Mouse (Mus musculus) kidney, adult 18-20 months (tissue): ENCODE data around the gene Ddx39.
A peak's percentile ranks its signal among the peaks of the same experiment; 100 is the strongest.

ENCODE experiments used
- DNase-seq: peaks from one replicate; pipeline ENCODE4 v3.0.0; 2021

The Ddx39 gene

DNA sequence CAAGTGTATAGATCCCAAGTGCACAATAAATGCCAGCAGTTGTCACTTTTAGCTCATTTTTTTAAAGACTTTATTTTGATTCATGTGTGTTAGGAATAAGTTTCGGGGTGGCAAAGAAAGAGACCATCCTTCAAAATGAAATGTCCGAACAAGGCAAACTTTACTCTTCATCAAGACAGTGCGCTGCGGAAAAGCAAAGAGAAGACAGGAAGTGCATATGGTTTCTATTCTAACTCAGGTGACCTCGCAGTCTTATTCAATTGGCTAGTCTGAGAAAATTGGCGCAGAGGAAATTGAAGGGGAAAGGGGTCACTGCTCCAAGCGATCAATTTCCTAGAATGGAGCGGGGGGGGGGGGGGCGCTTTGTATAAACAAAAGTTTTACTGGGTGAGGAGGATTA lies 15.4 kb upstream of the Ddx39 start:
- DNase-seq: no peak

DNA sequence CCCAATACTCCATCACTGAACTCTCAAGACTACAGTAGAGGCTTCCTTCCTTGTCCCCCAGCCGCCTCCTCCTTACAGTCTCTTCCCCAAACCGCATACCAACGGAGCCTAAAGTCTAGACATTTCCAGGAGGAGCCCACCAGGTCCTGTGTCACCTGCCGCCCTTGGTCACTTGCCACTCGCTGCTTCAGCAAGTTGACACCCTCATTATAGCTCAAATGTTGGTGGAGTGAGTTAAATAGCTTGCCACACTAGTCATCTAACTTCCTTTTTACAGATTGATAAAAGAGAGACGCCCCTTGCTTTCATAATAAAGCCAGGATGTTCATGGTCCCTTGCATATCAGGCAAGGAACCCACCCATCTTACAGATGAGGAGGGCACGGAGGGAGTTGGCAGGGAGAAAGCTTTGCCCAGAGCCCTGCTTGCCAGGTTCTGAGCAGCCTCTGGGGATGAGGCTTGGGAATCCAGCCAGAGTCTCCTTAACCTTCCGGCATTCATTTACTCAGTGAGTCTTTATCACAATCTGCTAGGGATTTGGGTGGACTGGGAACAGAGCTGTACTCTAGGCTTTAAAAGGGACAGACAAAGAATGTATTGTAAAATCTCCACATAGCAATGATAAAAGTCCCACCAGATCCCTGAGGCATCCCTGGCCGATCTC lies 14.4 kb upstream of the Ddx39 start:
- DNase-seq: no peak

DNA sequence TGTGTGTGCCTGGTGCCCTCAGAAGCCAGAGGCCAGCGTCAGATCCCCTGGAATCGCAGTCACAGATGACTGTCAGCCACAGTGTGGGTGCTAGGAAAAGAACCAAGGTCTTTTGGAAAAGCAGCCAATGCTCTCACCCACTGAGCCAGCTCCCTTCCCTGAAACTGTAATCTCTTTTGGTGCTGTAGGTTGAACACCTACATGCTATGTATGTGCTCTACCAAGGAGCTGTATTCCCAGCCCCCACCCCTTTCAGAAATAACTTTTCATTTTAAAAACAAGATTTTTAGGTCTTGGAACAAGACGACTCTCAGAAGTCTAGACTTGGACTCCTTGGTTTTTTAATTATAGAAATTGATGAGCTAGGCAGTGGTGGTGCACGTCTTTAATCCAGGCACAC lies 11.6 kb upstream of the Ddx39 start:
- no peak for DNase-seq

DNA sequence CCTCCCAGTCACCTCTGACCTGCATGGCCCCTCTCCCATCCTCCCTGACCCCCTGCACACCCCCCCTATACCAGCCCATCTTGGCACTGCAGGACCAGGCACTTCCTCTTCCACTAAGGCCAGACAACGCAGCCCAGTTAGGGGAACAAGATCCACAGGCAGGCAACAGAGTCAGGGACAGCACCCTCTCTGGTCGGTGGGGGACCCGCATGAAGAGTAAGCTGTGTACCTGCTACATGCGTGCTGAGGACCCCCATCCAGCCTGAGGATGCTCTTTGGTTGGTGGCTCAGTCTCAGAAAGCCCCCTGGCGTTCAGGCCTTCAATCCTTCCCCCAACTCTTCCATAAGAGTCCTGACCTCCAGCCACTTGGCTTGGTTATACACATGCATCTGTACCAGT lies 8.6 kb upstream of the Ddx39 start:
- DNase-seq: no peak

DNA sequence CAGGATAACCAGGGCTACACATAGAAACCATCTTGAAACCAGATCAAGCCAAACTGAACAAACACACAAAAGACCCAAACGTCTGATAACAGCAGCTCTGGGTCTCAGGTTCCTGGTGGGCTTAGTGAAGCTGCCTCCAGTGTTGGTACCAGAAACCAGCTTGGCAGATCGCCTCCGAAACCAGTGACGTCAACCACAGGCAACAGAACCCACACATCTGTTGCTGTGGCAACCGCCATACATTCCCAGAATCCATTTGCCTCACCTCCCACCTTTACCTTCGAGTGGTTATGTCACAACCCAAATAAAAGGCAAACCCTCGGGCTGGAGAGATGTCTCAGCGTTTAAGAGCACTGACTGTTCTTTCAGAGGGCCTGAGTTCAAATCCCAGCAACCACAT lies 7.4 kb upstream of the Ddx39 start:
- no peak for DNase-seq

DNA sequence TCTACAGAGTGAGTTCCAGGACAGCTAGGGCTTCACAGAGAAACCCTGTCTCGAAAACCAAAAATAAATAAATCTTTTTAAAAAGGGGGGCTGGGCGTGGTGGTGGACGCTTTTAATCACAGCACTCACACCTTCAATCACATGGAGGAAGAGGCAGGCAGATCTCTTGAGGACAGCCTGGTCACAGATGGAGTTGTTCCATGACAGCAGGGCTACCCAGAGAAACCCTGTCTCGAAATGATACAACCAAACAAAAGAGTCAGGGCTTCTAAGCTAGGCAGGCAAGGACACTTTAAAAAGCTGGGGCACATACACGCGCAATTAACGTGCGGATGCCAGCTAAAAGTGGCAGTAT lies 324 bp upstream of the Ddx39 start:
- DNase-seq: no peak

DNA sequence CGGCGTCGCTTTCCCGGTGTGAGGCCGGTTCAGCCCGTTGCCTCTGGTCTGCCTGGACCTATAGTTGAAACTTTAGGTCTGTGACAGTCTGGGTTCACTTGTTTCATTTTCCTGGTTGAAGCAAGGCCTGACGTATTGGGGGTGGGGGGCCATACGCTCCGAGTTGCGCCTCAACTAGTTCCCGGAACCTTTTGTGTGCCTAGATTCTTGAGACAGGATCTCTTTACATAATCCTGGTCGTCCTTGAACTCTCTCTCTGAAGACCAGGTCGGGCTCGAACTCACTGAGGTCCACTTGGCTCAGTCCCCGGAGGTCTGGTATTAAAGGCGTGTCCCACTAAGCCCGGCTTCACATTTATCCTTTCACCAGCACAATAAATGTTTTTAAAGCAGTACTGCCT lies 794 bp downstream of the Ddx39 start:
- no peak for DNase-seq

DNA sequence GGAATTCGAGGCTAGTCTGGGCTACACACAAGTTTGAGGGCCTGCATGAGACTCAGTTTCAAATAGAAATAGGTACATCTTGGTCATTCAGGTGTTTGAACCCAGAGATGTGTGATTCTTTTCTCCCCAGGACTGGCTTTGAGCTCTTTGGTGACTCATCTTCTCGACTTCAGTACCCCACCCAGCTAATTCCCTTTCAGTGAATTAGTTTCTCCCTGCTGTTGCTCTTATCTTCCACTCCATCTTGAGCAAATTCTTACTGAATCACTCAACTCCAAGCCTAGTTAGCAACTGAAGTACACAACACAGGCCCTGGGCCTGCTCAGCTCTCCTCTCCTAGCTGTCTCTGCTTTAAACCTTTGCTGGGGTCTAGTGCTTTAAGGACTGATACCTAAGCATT lies 1.6 kb downstream of the Ddx39 start:
- no peak for DNase-seq

DNA sequence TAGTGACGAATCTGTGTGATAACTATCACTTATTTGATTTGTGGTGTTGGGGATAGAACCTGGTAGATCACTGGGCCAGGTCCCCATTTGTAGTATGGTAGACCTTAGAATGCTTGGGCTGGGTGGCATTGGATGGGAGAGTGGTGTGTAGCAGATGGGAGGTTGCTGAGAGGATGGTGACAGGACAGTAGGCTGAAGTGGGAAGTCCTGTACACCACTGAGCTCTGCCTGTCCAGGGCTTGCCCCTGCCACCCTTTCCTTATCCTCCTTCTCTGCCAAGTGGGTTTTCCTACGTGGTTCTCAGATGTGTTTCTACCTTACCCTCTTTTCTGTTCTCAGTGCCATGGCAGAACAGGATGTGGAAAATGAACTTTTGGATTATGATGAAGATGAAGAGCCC lies 4.1 kb downstream of the Ddx39 start:
- no peak for DNase-seq

DNA sequence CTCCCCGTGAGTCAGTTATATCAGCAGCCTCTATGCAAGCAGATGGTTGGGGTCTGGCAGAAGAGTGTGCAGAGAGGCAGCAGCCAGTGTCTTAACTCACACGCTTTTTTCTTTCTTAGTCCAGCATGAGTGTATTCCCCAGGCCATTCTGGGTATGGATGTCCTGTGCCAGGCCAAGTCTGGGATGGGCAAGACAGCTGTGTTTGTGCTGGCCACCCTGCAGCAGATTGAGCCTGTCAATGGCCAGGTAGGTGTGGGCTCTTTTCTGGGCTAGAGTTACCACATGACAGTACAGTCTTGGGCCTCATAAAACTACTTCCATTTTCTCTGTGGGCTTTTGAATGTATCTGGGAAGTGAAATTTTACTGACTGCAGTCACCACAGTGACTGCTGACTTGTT lies 4.7 kb downstream of the Ddx39 start:
- DNase-seq: no peak

DNA sequence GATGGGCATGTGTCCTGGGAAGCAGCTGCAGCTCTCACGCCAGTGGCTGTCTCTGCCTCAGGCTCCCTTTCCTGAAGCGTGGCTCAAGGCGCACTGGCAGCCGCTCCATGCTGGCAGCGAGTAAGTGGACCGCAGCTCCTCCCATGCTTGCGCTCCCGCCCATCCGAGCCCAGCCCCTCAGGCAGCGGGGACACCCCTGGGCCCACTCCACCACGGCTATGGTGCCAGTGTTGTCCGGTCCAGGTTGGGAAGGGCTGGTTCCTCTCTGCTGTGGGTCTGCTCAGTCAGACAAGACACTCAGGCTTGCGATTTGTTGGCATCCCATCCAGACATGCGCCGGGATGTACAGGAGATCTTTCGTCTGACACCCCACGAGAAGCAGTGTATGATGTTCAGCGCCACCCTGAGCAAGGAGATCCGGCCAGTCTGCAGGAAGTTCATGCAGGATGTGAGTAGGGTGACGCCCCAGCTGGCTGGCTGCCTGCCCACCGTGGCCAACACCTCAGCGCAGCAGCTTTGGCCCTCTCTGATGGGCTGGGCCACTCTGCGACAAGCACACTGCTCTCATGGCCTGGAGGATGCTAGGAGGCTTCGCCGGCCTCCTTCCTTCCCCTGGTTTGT lies 6.5 kb downstream of the Ddx39 start:
- peak; percentile 73 for DNase-seq

DNA sequence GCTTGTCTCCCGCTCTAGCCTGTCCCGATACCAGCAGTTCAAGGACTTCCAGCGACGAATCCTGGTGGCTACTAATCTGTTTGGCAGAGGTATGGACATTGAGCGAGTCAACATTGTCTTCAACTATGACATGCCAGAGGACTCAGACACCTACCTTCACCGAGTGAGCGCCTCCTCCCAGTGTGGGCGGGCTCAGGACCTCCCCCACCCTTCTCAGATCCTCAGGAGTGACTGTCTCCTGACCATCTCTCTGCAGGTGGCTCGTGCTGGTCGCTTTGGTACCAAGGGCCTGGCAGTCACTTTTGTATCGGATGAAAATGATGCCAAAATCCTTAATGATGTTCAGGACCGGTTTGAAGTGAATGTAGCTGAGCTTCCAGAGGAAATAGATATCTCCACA lies 7.7 kb downstream of the Ddx39 start:
- no peak for DNase-seq

DNA sequence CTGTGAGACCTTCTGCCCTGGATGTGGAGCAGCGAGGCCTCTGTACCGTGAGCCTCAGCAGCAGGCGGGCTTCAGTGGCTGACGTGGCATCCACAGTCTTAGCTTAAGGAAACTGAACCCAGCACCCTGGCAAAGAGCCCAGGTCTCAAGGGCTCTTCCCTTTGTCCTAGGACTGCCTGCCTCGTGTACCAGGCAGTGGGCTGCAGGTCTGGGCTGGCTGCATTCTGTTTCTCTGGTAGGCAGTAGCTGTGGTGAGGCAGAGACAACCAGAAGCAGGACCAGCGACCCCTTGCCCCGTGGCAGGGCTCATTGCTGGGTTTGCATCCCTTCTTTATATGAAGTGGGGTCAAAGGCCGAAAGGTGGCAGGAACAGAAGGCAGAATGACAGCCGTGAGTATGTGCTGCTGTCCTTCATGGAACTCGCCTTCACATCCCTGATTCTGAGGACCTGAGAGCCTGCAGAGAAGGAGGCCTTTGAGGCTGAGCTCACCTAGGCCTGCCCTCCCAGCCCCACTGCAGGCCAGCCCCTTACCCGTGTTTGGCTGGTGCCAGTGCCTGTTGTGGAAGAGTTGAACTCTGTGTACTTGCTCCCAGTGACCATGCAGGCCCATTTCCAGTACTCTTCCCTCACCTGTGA lies 8.6 kb downstream of the Ddx39 start:
- DNase-seq: no peak

DNA sequence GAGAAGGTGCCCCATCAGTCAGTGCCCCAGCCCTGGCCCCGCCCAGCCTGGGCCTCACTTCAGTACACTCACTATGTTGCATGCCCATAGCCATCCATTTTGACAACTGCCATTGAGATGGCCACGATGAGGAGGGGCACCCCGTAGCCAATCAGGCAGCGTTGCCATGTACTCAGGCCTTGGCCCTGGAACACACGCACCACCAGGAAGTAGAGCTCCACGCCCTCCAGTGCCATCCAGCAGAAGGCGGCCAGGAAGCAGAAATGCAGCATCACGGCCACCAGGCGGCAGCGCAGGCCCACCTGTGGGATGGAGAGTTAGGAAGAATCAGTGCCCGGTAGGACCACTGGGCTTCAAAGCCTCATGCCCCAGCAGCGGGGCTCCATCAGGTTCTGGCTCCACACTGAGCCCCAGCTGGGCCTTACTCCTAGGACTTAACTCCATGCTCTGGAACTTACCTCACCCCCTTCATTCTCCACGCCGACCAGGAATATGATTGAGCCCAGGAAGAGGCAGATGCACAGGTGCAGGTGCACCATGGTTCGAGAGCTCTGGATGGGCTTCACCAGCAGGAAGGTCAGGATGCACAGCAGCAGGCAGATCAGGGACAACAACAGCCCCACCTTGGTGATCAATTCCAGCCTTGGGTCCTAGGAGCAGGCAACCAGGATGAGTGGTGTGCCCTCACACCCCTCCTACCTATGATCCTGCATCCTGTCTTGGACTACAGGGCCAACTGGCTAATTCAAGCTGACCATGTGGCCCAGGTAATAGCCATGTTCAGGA lies 9.9 kb downstream of the Ddx39 start:
- DNase-seq: peak; percentile 82

DNA sequence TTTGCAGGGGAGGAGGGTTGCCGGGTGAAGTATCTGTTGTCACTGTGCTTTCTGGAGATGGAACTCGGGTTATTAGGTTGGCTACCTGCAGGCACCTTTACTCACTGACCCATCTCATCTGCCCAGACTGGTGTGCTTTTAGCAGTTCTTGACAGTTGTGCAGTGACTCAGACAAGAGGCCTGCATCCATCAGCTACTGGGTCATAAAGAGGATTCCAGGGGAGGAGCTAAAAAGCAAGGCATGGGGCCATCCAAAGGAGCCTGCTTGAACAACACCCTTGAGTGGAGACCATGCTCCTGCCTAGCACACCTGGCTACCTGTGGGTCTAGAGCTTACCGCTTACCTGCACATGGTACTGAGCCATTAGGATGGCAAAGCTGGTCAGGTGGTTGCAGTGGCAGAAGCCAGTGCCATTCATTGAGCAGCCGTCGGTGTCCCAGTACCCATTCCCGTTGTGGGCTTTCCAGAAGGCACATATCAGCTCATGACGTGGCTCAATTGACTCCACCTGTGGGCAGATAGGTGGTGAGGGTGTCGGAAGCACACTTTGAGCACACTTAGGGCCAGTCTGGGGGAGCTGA lies 10.6 kb downstream of the Ddx39 start:
- no peak for DNase-seq

DNA sequence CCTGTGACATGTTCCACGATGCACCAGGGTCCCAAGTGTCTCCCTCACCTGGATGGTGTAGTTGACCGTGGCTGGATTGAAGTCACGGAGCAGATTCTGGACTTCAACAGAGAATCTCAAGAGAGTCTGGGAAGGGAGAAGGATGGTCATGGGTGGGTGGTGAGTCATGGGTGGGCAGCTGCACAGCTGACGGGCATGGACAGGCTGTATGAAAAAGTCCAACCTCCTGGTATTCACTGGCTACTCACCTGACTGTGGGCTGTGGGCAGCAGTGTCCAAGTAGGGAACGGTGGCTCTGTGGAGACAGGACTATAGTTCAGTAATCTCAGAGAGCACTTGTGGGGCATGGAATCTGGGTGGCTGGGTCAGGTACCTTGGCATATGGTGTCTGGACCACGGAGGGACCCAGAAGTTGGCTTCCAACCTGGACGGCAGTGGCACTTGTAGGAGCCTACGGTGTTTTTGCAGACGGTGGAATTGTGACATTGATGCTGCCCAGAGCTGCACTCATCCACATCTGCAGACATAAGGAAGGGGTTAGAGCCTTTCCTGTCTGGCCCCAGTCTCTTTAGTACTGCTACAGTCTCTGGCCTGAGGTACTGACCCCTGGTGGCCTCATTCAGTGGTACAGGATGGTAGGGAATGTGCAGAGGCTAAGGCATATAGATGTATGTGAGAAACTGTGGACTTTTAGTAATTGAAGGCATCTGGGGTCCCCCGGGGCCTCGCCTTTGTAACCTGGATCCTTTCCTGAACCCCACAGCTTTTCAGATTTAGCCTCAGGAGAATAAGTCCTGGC lies 14.2 kb downstream of the Ddx39 start:
- DNase-seq: peak; percentile 50

DNA sequence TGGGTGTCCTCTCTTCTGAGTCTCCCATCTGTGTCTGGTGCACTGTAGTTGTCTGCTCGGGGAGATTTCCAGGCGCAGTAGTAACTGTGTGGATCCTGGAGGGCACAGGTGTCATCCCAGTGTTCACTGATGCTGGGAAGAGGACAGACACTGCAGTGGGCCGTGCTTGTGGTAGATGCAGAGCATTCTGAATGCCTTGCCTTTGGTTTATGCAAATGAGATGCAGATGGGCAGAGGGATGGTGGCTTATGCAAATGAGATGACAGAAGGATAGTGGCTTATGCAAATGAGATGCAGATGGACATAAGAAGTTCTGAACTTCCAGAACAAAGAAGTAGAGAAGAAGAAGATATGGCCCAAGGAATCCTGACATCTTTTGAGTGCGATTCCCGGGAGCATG lies 16.9 kb downstream of the Ddx39 start:
- no peak for DNase-seq

DNA sequence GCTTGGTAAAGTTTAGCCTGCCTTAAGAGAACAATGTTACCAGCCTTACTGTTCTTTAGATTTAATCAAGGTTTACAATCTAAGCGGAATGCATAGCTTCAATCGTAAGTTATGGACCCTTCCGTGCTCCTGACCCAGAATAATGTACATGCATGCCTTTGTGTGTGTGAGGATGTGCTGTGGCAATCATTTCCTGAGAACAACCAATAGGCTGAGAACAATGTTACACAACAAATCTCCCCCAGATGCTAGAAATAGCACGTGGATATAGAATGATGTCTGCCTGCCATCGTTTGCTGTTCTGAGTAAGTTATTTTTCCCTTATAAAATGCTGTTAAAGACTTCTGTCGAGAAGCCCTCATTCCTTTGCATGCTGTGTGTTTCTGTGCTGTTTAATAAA lies 17.9 kb downstream of the Ddx39 start:
- no peak for DNase-seq

DNA sequence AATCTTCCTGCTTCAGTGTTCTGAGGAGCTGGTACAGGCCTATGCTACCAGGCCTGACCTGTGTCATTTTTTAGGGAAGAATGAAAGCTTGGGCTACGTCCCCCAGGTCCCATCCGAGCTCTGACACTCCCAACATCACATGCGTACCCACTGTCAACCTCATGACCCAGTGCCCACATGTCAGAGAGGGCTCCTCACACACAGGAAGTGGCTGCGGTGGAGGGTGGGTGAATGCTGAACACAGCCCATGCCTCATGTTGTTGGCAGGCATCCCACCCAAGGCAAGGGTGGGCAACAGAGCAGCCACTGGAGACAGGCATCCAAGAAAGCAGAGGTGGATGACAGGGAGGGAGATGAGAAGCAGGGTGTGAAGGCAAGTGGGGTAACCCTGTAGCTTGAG lies 21.7 kb downstream of the Ddx39 start:
- DNase-seq: no peak

DNA sequence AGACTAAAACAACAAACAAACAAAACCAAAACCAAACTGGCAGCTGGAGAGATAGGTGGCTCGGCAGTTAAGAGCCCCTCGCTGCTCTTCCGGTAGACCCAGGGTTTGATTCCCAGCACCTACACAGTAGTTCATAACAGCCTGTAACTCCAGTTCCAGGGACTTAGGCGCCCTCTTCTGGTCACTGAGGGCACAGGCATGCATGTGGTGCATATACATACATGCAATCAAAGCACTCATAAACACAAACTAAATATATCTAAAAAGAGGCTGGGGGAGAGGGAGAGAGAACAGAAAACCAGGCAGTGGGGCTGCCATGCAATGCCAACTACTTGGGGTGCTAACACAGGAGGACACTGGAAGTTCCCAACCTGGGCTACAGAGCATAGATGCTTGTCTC lies 22.4 kb downstream of the Ddx39 start:
- DNase-seq: no peak

DNA sequence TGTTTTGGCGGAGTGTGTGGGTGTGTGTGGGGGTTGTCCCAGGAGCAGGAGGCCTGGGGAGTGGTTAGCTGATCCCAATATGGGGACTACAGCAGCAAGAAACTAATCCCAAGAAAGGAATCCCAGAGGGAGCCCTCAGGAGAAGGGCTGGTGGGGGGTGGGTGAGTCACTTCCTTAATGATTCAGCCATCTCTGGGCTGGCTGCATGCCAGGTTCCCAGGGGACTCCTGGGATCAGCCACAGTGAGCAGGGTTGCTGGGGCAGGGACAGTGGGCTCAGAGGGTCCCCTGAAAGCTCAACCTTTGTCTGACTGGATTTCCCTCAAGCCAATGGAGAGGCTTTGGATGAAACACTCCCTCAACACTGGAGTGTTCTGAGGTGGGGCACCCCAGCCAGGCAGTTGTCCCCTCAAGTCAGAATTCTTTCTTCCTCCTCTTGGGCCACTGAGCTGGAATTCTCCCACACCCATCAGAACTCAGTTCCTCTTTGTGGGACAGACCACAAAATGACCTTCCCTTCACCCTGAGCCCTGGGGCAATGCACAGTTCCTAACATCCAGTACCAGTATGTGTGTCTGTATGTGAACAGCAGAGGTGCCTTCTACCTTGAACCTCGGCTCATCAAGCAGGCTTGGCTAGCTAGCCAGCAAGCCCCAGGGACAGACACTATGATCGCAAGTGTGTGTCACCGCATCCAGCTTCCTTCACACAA lies 23.0 kb downstream of the Ddx39 start:
- DNase-seq: peak; percentile 52
